Mouse (Mus musculus) intestine, postnatal 0 days (tissue): ENCODE results near the gene Tox2. TPM values are rescaled to one million over a fixed set of nuclear protein-coding genes. Genes with fewer than 3 reads are reported as not detected.

Experiments
- ATAC-seq: fragments of 200-750 bp; cut with Nextera tagmentation; 2 replicates; pipeline ENCODE4 v1.8.0; 2017; ENCODE audit warnings: mild to moderate bottlenecking, moderate TSS enrichment, moderate library complexity
- H3K27ac ChIP-seq: fragments of 300-500 bp; sonication (generic); 2 replicates; pipeline ENCODE4 v1.5.1; 2014; ENCODE audit warnings: mild to moderate bottlenecking, low read depth, low read length, moderate library complexity
- H3K27me3 ChIP-seq: fragments of 300-500 bp; sonication (generic); replicated peaks from 2 replicates; pipeline ENCODE4 v1.6.1; 2014; ENCODE audit warnings: low read length, mixed read lengths; ENCODE audit not compliant: control insufficient read depth, insufficient read depth
- H3K36me3 ChIP-seq: fragments of 300-500 bp; sonication (generic); 2 replicates; pipeline ENCODE4 v1.6.1; 2014; ENCODE audit warnings: mild to moderate bottlenecking, moderate library complexity; ENCODE audit not compliant: control insufficient read depth, insufficient read depth
- H3K4me1 ChIP-seq: fragments of 300-500 bp; sonication (generic); replicated peaks from 2 replicates; pipeline ENCODE4 v1.6.1; 2014; ENCODE audit warnings: antibody characterized with exemption, low read length, mixed read lengths; ENCODE audit not compliant: control insufficient read depth, insufficient read depth
- H3K4me2 ChIP-seq: fragments of 300-500 bp; sonication (generic); replicated peaks from 2 replicates; pipeline ENCODE4 v1.6.1; 2014; ENCODE audit warnings: low read depth, mild to moderate bottlenecking, moderate library complexity
- H3K4me3 ChIP-seq: fragments of 300-500 bp; sonication (generic); 2 replicates; pipeline ENCODE4 v1.5.1; 2014; ENCODE audit warnings: low read depth, low read length
- H3K9ac ChIP-seq: fragments of 300-500 bp; sonication (generic); 2 replicates; pipeline ENCODE4 v1.6.1; 2014; ENCODE audit warnings: mild to moderate bottlenecking, low read depth, low read length
- H3K9me3 ChIP-seq: fragments of 300-500 bp; sonication (generic); 2 replicates; pipeline ENCODE4 v1.6.1; 2016; ENCODE audit warnings: mixed run types; ENCODE audit not compliant: control insufficient read depth
- CTCF ChIP-seq: sonication (generic); IDR thresholded peaks from 2 replicates; pipeline ENCODE4 v1.5.1; 2016; ENCODE audit warnings: low read depth, mild to moderate bottlenecking, control low read depth, antibody characterized with exemption, moderate library complexity
- WGBS: fragments of 180-500 bp; shearing (Covaris S2); extraction: QIAGEN DNeasy Blood & Tissue Kit; methylation state at CpG from one replicate; pipeline ENCODE4 v1.1.7; 2014; 5-methylcytosine and 5-hydroxymethylcytosine counted together
- polyA plus RNA-seq: library from polyadenylated mRNA; unstranded; fragments of >200 nt; fragmentation: Nextera tagmentation; extraction: Ambion mirVana; gene quantifications from 2 replicates; pipeline ENCODE4 v1.2.1, GENCODE M21; 2015

Tox2 gene
- polyA plus RNA-seq, 1 experiment from 2014 or later: 3.3 TPM

DNA sequence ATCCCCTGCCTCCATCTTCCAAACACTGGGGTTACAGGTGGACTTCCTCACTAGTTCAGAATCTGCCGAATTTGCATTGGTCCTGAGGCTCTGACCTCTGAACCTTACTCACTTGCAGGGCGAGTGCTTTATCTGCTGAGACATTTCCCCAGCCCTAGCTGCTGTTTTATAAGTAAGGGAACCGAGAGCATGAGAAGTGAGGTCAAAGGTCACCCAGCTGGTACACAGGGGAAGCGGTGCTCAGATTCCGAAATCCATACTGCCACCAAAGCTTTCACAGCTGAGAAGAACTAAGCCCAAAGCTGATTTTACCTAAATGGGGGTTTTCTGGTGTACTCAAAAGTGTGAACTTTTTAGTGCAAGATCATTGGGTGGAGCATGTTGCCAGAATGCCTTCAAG, 38.9 kb downstream of the Tox2 start:
- H3K27ac ChIP-seq: no peak overlapping the region
- H3K36me3 ChIP-seq: no peaks in the 10 kb centered on the region
- no peaks in the 10 kb centered on the region for H3K27me3 ChIP-seq
- H3K4me3 ChIP-seq: no peak overlapping the region
- ATAC-seq: no peak
- no peak overlapping the region for H3K4me2 ChIP-seq
- no peak overlapping the region for H3K9ac ChIP-seq
- no peaks in the 10 kb centered on the region for H3K9me3 ChIP-seq
- no peak for TF ChIP-seq CTCF
- H3K4me1 ChIP-seq: no peaks in the 10 kb centered on the region
- WGBS: 17% methylated on average over 5 of the region's 5 CpGs

GRCm38 (mm10) chr2:163243917-163244852, 41.3 kb downstream of the Tox2 start:
- Histone ChIP-seq H3K36me3 (no peaks in the 10 kb centered on the region), H3K27ac (no peak overlapping the region), H3K4me1 (no peaks in the 10 kb centered on the region), H3K27me3 (no peaks in the 10 kb centered on the region), H3K4me2 (no peak overlapping the region), H3K9me3 (no peaks in the 10 kb centered on the region), H3K4me3 (no peak overlapping the region), H3K9ac (no peak overlapping the region)
- ATAC-seq: no peak
- 74% methylated on average over 12 of the region's 12 CpGs for WGBS
- TF ChIP-seq CTCF: no peak

DNA sequence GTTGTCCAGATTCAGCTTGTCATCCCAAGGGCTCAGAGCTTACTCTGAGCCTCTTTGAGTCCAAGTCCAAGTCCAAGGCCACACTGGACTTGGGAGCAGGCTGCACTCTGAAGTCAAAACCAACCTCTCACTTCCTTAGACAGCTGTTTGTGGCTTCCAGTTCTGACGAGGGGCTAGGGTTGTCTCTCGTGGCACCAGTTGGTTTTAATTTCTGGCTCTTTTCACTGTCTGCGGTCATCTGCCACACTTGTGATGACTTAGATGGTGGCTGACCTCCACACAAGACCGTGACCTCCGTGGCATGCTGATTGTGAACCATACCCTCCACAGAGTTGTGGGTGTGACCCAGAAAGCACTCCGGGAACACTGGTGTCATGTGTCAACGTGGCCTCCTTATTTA, 46.0 kb downstream of the Tox2 start:
- Histone ChIP-seq H3K36me3 (no peaks in the 10 kb centered on the region), H3K9me3 (no peaks in the 10 kb centered on the region), H3K9ac (no peak overlapping the region), H3K4me3 (no peak overlapping the region), H3K4me1 (no peaks in the 10 kb centered on the region), H3K4me2 (no peak overlapping the region), H3K27ac (no peak overlapping the region), H3K27me3 (no peaks in the 10 kb centered on the region)
- WGBS: 68% methylated on average over 7 of the region's 7 CpGs
- no peak for TF ChIP-seq CTCF
- no peak for ATAC-seq

- ATAC-seq: no peak
- WGBS: 95% methylated on average over 2 of the region's 2 CpGs
- no peak overlapping the region for H3K27ac ChIP-seq
- no peak overlapping the region for H3K9ac ChIP-seq
- no peak overlapping the region for H3K4me2 ChIP-seq
- H3K4me3 ChIP-seq: no peak overlapping the region
- no peaks in the 10 kb centered on the region for H3K9me3 ChIP-seq
- no peaks in the 10 kb centered on the region for H3K4me1 ChIP-seq
- peak; percentile 65 for TF ChIP-seq CTCF
- H3K36me3 ChIP-seq: no peaks in the 10 kb centered on the region
- no peaks in the 10 kb centered on the region for H3K27me3 ChIP-seq
Observed at GRCm38 (mm10) chr2:163252645-163253044, 49.7 kb downstream of the Tox2 start.

GRCm38 (mm10) chr2:163253248-163254099, 50.5 kb downstream of the Tox2 start:
- Histone ChIP-seq H3K4me1 (no peaks in the 10 kb centered on the region), H3K4me2 (no peak overlapping the region), H3K4me3 (no peak overlapping the region), H3K27ac (no peak overlapping the region), H3K9ac (no peak overlapping the region), H3K9me3 (no peaks in the 10 kb centered on the region), H3K27me3 (no peaks in the 10 kb centered on the region), H3K36me3 (no peaks in the 10 kb centered on the region)
- 54% methylated on average over 22 of the region's 22 CpGs for WGBS
- TF ChIP-seq CTCF: no peak
- ATAC-seq: no peak

DNA sequence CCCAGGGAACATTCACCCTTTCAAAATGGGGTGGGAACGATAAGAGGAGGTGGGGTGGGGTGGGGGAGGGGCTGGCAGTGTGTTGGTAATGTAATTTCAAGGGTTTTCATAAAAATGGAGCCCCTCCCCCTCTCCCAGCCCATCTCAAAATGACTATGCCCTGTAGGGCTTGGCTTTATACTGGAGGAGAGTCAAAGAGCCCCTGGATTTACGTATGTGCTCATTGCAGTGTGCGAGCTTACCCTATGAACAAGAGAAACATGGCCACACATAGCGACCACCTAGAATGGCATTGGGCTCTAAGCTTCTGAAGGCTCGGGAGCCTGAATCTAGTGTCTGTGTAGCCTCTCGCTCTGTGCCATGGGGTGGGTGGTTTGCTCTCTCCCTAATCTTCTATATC, 51.3 kb downstream of the Tox2 start:
- H3K36me3 ChIP-seq: no peaks in the 10 kb centered on the region
- TF ChIP-seq CTCF: no peak
- no peak overlapping the region for H3K9ac ChIP-seq
- no peak overlapping the region for H3K27ac ChIP-seq
- no peaks in the 10 kb centered on the region for H3K9me3 ChIP-seq
- no peaks in the 10 kb centered on the region for H3K27me3 ChIP-seq
- H3K4me3 ChIP-seq: no peak overlapping the region
- H3K4me1 ChIP-seq: no peaks in the 10 kb centered on the region
- 87% methylated on average over 6 of the region's 6 CpGs for WGBS
- H3K4me2 ChIP-seq: no peak overlapping the region
- no peak for ATAC-seq
